Mouse (Mus musculus): Measurements from ENCODE around the gene Nfatc4.

DNA sequence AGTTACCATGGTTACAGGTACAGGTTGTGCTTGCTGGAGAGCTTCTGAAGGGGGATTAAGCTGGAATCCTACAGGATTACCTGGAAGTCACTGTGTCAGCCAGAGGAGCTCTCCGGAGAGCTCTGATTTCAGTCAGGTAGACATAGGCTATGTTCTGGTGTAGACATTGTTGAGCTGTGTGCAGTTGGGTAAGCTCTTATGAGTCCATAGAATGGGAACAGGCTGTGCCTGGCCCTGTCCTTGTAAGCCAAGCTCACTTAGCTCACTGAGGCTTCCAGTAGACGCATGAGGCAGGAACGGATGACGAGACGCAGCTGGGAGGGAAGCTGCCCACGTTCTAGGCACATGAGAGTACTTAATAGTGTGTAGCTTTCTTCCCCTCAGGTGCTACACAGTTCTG, 39.2 kb downstream of the Nfatc4 start:
- TF ChIP-seq CTCF (IDR thresholded peaks at IDR 0.05; ENCODE audit: borderline replicate concordance, extremely low read depth, insufficient read depth, insufficient read length) (no peak), POLR2A (IDR thresholded peaks at IDR 0.05; ENCODE audit: borderline replicate concordance, extremely low read depth, insufficient read depth, insufficient read length, poor library complexity, severe bottlenecking) (no peak)
